Mouse (Mus musculus) stomach, postnatal 0 days (tissue): ENCODE results near the gene 4933424G06Rik.

Experiments
- CTCF ChIP-seq: IDR thresholded peaks from 2 replicates; pipeline ENCODE4 v1.5.1; 2016; ENCODE audit warnings: antibody characterized with exemption, low read depth, mild to moderate bottlenecking, moderate library complexity
- EP300 ChIP-seq: optimal IDR thresholded peaks from 2 replicates; pipeline ENCODE3; 2016; ENCODE audit warnings: antibody characterized with exemption

DNA sequence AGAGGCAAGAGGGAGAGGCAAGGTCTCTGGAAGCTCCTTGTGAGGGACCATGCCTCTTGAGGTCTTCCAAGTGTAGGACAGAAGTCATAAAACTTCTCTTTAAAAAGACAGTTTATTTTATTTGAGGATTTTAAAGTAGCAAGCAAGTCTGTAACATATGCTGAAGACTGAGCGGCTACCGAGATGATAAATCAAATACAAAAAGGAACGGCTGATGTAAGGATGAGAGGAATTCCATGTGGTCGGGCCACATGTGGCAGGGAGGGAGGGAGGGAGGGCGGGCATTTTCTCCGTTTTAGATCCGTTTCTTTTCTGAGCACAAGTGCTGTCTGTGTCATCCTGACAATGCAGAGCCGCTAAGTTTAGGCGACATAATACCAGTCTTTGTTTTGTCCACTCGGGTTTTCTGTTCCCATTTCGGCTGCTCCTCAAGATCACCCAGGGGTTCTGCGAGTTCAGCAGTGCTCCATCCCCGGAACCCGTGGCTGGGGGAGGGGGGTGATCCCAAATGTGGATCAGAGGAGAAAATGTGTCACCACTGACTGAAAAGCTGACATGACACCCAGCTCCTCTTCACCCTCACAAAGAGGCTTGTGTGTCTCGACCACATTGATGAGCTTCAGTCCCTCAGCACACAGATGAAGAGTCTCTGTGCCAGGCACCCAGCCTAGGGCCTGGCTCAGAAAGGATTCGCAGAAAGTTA, 37.1 kb upstream of the 4933424G06Rik start:
- TF ChIP-seq EP300: no peak
- TF ChIP-seq CTCF: no peak
